Mouse (Mus musculus): ENCODE measurements at regions not wholly inside any gene's neighbourhood (a gene's known extent, or its start where the extent isn't known, plus 50 kb on each side); places are given as distances from the start of the nearest gene placed in this dataset.
A peak's percentile ranks its signal among the peaks of the same experiment; 100 is the strongest.

DNA sequence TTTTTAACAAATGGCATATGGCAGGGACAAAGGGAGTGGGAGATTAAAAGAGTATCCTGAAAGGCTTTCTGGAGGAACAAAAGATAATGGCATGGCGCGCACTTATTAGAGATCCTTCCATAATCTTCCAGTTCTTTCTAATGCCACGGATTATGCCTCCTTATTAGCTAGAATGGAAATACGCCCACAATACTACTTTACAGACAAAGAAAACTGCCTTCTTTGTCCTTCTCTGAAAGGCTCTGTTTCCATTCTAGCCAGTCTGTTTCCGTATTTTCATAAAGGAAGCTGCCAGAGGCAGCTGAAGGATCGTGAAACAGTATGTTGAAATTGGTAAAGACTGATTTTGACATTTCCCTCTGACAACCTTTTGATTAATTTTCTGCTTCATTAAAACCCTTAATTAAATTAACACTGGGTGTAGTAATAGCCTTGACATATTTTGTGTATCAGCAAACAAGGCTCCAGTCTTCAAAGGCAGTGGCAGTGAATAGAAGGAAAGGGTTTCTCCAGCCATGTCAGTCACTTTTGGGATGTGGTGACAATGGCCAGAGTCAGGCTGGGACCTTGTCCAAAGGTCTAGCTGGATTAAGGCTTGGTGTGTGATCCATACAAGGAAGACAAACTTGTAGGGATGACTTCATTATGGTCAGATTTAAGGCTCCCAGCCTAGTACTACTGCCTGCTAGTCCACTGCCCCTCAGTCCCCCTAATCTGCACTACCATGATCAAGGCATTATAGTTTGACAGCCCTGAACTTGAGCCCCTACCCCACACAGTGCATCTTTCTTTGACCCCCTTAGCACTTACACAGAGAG lies 344.4 kb upstream of the Lcorl start:
- no peak overlapping the region for H3K9ac ChIP-seq (replicated peaks; ENCODE audit: low read length)
- no peak for ATAC-seq (ENCODE audit: low FRiP score, low TSS enrichment)
- no peaks in the 10 kb centered on the region for H3K27me3 ChIP-seq (ENCODE audit: insufficient read depth, low read length)
- H3K27ac ChIP-seq (ENCODE audit: low read length) = no peak overlapping the region
- 88% methylated on average over 6 of the region's 6 CpGs for WGBS
- no peaks in the 10 kb centered on the region for H3K36me3 ChIP-seq (ENCODE audit: insufficient read depth, low read length)
- H3K4me2 ChIP-seq (replicated peaks; ENCODE audit: low read depth, low read length) = no peak overlapping the region
- no peaks in the 10 kb centered on the region for H3K9me3 ChIP-seq (ENCODE audit: low read length)
- H3K4me3 ChIP-seq (ENCODE audit: low read length) = no peak overlapping the region
- no peaks in the 10 kb centered on the region for H3K4me1 ChIP-seq (ENCODE audit: insufficient read depth, low read length)

DNA sequence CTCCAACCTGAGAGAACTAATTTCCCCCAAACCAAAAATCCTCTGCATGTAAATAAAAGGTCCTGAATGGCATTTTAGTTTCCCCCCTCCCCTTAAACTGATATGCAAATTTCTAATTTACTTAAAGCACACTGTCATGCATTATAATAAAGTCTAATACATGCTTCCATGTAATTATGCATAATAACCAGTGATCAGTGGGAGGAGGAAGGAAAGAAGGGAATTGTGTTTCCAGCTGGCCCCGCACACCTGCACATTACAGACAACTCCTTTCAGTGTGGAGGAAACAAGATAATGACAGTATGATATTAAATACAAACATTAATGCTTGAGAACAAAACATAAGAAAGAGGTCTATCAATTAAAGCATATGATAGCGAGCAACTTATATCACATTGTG lies 329.5 kb upstream of the Lcorl start:
- WGBS = 94% methylated on average over 2 of the region's 2 CpGs
- no peak overlapping the region for H3K27ac ChIP-seq (ENCODE audit: low read length)
- H3K9ac ChIP-seq (replicated peaks; ENCODE audit: low read length) = no peak overlapping the region
- H3K9me3 ChIP-seq (ENCODE audit: low read length) = 0 out of 2 replicates have a peak, but pooled peaks cover 3% of the 10 kb centered on the region
- no peaks in the 10 kb centered on the region for H3K36me3 ChIP-seq (ENCODE audit: insufficient read depth, low read length)
- no peak overlapping the region for H3K4me3 ChIP-seq (ENCODE audit: low read length)
- no peak overlapping the region for H3K4me2 ChIP-seq (replicated peaks; ENCODE audit: low read depth, low read length)
- no peak for ATAC-seq (ENCODE audit: low FRiP score, low TSS enrichment)
- no peaks in the 10 kb centered on the region for H3K4me1 ChIP-seq (ENCODE audit: insufficient read depth, low read length)
- no peaks in the 10 kb centered on the region for H3K27me3 ChIP-seq (ENCODE audit: insufficient read depth, low read length)

DNA sequence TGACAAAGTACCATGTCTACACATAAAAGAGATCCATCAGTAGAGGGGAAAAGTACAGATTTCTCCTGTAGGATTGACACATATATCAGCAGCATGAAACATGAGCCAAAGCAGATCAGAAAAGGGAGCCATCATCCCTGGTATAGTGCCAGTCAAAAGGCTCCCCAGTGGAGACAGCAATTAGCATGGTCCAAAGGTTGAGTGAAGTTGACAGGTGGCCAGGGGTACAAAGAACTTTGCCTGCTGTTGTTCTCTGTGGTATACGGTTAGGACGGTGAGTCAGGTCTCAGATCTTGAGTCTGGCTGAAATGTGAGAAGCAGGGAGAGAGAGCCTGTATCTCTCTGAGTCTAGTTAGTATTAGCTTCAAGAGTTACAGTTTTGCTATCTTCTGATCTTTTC lies 324.7 kb upstream of the Lcorl start:
- peak; percentile 39; the same call in 1 of the 2 replicates for ATAC-seq (ENCODE audit: low FRiP score, low TSS enrichment)
- WGBS = 32% methylated on average over 2 of the region's 2 CpGs

DNA sequence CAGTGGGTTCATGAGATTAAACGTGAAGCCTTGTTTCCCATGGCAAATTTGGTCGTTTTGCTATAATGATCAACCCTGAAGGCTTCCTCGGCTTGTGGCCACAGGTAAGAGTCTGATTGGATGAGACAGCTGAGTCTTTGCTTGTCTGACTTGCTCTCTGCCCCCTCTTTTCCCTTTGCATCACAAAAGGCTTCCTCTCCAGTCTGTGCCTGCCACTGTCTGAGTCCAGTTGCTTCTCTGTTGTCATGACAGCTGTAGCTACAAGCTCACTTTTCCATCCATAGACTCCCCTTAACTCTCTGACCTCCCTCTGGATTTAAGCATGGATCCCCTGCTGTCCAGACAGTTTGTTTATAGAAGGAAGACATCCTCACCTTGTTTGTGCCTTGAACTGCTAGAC lies 314.9 kb upstream of the Lcorl start:
- Histone ChIP-seq H3K9ac (replicated peaks; ENCODE audit: low read length) (no peak overlapping the region), H3K9me3 (ENCODE audit: low read length) (no peaks in the 10 kb centered on the region), H3K36me3 (ENCODE audit: insufficient read depth, low read length) (no peaks in the 10 kb centered on the region), H3K27me3 (ENCODE audit: insufficient read depth, low read length) (no peaks in the 10 kb centered on the region), H3K4me3 (ENCODE audit: low read length) (no peak overlapping the region), H3K4me1 (ENCODE audit: insufficient read depth, low read length) (no peaks in the 10 kb centered on the region), H3K27ac (ENCODE audit: low read length) (no peak overlapping the region), H3K4me2 (replicated peaks; ENCODE audit: low read depth, low read length) (no peak overlapping the region)
- peak; percentile 31; the same call in 1 of the 2 replicates for ATAC-seq (ENCODE audit: low FRiP score, low TSS enrichment)
- 46% methylated on average over 3 of the region's 3 CpGs for WGBS

More for the DNA sequence above, 324.7 kb upstream of the Lcorl start:
- Histone ChIP-seq H3K4me3 (ENCODE audit: low read length) (no peak overlapping the region), H3K27me3 (ENCODE audit: insufficient read depth, low read length) (no peaks in the 10 kb centered on the region), H3K36me3 (ENCODE audit: insufficient read depth, low read length) (no peaks in the 10 kb centered on the region), H3K4me1 (ENCODE audit: insufficient read depth, low read length) (no peaks in the 10 kb centered on the region), H3K9me3 (ENCODE audit: low read length) (no peaks in the 10 kb centered on the region), H3K27ac (ENCODE audit: low read length) (no peak overlapping the region), H3K4me2 (replicated peaks; ENCODE audit: low read depth, low read length) (no peak overlapping the region), H3K9ac (replicated peaks; ENCODE audit: low read length) (no peak overlapping the region)

DNA sequence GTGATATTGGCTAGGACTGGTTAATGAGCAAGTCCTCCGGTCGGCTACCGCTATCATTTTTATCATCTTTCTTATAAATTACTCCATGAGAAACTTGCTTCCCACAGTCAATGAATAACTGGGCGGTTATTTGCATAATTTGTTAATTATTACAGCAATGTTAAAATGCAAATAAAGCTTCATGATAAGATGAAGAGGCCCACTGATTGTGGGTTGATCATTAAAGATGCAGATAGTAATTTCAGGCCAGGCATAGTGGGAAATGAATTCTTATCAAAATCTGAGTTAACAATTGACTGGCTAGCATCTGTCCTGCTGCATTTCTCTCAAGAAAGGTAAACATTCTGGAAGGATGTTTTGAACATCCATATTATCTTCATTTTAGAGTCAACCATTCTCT lies 303.4 kb upstream of the Lcorl start:
- WGBS = 78% methylated on average over 4 of the region's 4 CpGs
- Histone ChIP-seq H3K4me3 (ENCODE audit: low read length) (no peak overlapping the region), H3K9ac (replicated peaks; ENCODE audit: low read length) (no peak overlapping the region), H3K4me1 (ENCODE audit: insufficient read depth, low read length) (no peaks in the 10 kb centered on the region), H3K9me3 (ENCODE audit: low read length) (no peaks in the 10 kb centered on the region), H3K36me3 (ENCODE audit: insufficient read depth, low read length) (no peaks in the 10 kb centered on the region), H3K27me3 (ENCODE audit: insufficient read depth, low read length) (no peaks in the 10 kb centered on the region), H3K27ac (ENCODE audit: low read length) (no peak overlapping the region), H3K4me2 (replicated peaks; ENCODE audit: low read depth, low read length) (no peak overlapping the region)
- ATAC-seq (ENCODE audit: low FRiP score, low TSS enrichment) = no peak

DNA sequence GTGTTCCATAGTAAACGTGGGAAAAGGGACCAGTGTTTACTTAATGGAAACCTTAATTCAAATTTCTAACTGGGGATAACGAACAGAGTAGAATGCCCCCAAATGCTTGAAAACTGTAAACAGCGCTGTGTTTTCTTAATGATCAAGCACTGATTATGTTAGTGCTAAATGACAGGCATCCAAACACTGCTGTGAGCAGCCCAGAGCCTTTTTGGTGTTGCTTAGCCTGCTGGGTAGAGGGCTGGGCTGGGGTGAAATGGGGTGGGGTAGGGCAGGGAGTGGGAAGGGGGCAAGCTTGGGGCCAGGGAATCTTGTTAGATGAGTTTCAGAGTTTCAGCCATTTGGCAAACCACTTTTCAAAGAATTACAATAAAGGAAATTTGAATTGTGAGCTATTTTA lies 294.6 kb upstream of the Lcorl start:
- H3K4me2 ChIP-seq (replicated peaks; ENCODE audit: low read depth, low read length) = no peak overlapping the region
- ATAC-seq (ENCODE audit: low FRiP score, low TSS enrichment) = no peak
- H3K27me3 ChIP-seq (ENCODE audit: insufficient read depth, low read length) = no peaks in the 10 kb centered on the region
- WGBS = 55% methylated on average over 3 of the region's 3 CpGs
- H3K27ac ChIP-seq (ENCODE audit: low read length) = no peak overlapping the region
- no peak overlapping the region for H3K9ac ChIP-seq (replicated peaks; ENCODE audit: low read length)
- H3K36me3 ChIP-seq (ENCODE audit: insufficient read depth, low read length) = no peaks in the 10 kb centered on the region
- H3K4me3 ChIP-seq (ENCODE audit: low read length) = no peak overlapping the region
- peaks cover 5% of the 10 kb centered on the region; the same call in 1 of the 2 replicates for H3K4me1 ChIP-seq (ENCODE audit: insufficient read depth, low read length)
- no peaks in the 10 kb centered on the region for H3K9me3 ChIP-seq (ENCODE audit: low read length)

DNA sequence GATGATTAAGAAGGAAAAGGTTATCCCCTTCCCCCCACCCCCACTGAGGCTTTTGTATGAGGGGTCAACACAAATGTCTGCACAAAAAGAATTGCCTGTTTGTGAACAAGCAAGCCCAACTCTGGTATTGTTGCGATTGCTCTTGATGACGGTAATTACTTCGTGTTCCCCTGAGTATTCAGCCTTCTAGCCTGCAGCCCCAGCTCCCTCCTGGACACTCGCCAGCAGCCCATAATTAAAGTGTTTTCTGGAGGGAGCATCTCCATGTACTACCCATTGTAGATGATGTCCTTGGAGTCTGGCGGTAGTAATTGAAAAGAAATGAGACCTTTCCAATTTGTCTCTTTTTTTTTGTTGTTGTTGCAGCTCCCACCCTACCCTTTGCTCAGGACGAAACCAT lies 293.4 kb upstream of the Lcorl start:
- no peak overlapping the region for H3K4me2 ChIP-seq (replicated peaks; ENCODE audit: low read depth, low read length)
- no peaks in the 10 kb centered on the region for H3K27me3 ChIP-seq (ENCODE audit: insufficient read depth, low read length)
- WGBS = 44% methylated on average over 6 of the region's 6 CpGs
- no peak overlapping the region for H3K27ac ChIP-seq (ENCODE audit: low read length)
- no peaks in the 10 kb centered on the region for H3K36me3 ChIP-seq (ENCODE audit: insufficient read depth, low read length)
- no peak for ATAC-seq (ENCODE audit: low FRiP score, low TSS enrichment)
- peaks cover 5% of the 10 kb centered on the region; the same call in 1 of the 2 replicates for H3K4me1 ChIP-seq (ENCODE audit: insufficient read depth, low read length)
- no peaks in the 10 kb centered on the region for H3K9me3 ChIP-seq (ENCODE audit: low read length)
- no peak overlapping the region for H3K9ac ChIP-seq (replicated peaks; ENCODE audit: low read length)
- no peak overlapping the region for H3K4me3 ChIP-seq (ENCODE audit: low read length)

DNA sequence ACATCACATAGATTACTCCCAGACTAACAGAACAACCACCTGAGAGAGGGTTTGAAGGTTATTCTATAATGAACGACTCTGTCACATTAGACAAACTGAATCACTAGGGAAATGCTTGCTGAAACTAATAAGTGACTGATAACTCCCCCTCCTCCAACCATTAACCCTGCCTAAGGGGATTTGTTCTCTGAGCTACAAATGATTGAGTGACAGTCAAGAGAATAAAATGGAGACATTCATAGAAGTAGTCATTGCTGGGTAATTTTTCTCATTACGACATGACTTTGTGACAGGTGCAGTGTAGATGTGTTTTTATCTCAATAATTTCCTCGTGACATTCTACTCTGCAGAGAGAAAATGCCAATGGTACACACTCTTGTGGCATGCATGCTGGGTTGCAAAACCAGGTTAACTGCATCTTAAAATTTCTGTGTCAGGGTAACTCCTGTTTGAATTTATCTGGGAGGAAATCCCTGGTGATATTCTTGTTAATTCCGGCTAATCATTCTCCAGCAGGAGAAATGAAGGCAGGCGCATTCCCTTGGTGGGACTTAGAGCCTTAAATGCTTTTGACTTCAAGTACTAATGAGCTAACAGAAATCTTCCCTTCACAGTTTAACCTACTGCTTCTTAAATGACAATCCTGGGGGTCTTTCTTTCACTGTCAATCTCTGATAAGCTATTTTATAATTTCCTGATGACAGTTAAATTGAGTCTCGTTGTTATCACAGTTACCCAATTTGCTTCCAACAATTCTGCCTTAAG lies 292.6 kb upstream of the Lcorl start:
- Histone ChIP-seq H3K27ac (ENCODE audit: low read length) (0 out of 2 replicates have a peak overlapping the region, but pooled peaks have one; percentile 15), H3K4me1 (ENCODE audit: insufficient read depth, low read length) (peaks cover under 1% of the 10 kb centered on the region; the same call in 1 of the 2 replicates), H3K9ac (replicated peaks; ENCODE audit: low read length) (no peak overlapping the region), H3K36me3 (ENCODE audit: insufficient read depth, low read length) (no peaks in the 10 kb centered on the region), H3K27me3 (ENCODE audit: insufficient read depth, low read length) (no peaks in the 10 kb centered on the region), H3K4me3 (ENCODE audit: low read length) (no peak overlapping the region), H3K9me3 (ENCODE audit: low read length) (no peaks in the 10 kb centered on the region), H3K4me2 (replicated peaks; ENCODE audit: low read depth, low read length) (no peak overlapping the region)
- 64% methylated on average over 6 of the region's 6 CpGs for WGBS
- peak; percentile 71; the same call in 1 of the 2 replicates for ATAC-seq (ENCODE audit: low FRiP score, low TSS enrichment)

DNA sequence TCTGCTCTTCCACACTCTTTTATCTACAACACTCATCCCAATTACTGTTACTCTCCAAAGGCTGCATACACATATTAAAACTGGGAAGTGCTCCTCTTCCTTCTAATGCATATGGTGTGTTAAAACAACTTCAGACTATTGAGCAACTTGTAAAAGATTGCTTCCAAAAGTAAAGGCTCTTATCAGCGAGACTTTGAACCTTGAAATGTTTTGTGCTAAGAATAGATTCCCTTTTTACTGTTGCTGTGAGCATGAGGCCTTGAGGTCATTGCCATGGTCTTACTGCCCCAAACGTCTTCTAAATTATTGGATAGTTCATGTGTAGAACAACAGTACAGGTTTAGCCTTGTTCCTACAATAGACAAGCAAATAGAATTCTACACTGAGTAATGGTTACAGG lies 281.6 kb upstream of the Lcorl start:
- 65% methylated on average over 2 of the region's 2 CpGs for WGBS
- no peak overlapping the region for H3K27ac ChIP-seq (ENCODE audit: low read length)
- no peak overlapping the region for H3K9ac ChIP-seq (replicated peaks; ENCODE audit: low read length)
- no peaks in the 10 kb centered on the region for H3K4me1 ChIP-seq (ENCODE audit: insufficient read depth, low read length)
- no peaks in the 10 kb centered on the region for H3K9me3 ChIP-seq (ENCODE audit: low read length)
- H3K4me2 ChIP-seq (replicated peaks; ENCODE audit: low read depth, low read length) = no peak overlapping the region
- H3K27me3 ChIP-seq (ENCODE audit: insufficient read depth, low read length) = no peaks in the 10 kb centered on the region
- no peak for ATAC-seq (ENCODE audit: low FRiP score, low TSS enrichment)
- no peak overlapping the region for H3K4me3 ChIP-seq (ENCODE audit: low read length)
- H3K36me3 ChIP-seq (ENCODE audit: insufficient read depth, low read length) = no peaks in the 10 kb centered on the region

DNA sequence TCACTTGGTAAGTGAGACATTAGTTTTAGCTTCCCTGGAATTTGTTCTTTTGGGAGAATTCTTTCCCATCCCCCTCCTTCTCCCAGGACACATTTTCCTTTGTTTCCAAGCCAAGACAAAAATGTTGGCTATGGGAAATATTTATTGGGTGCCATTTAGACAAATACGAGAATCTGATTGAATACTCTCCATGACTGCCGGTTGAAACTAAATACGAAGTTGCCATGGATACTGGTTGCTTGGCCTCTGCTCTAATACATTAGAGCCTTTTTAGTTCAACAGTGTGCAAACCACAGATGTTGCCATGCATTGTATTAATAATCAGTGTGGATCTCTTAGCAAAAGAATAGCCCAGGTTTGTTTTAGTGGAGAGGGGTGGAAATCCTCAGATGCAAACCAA lies 280.3 kb upstream of the Lcorl start:
- H3K4me1 ChIP-seq (ENCODE audit: insufficient read depth, low read length) = no peaks in the 10 kb centered on the region
- no peaks in the 10 kb centered on the region for H3K27me3 ChIP-seq (ENCODE audit: insufficient read depth, low read length)
- H3K9me3 ChIP-seq (ENCODE audit: low read length) = no peaks in the 10 kb centered on the region
- no peak for ATAC-seq (ENCODE audit: low FRiP score, low TSS enrichment)
- H3K27ac ChIP-seq (ENCODE audit: low read length) = no peak overlapping the region
- no peak overlapping the region for H3K9ac ChIP-seq (replicated peaks; ENCODE audit: low read length)
- H3K4me3 ChIP-seq (ENCODE audit: low read length) = no peak overlapping the region
- WGBS = 69% methylated on average over 3 of the region's 3 CpGs
- H3K36me3 ChIP-seq (ENCODE audit: insufficient read depth, low read length) = no peaks in the 10 kb centered on the region
- H3K4me2 ChIP-seq (replicated peaks; ENCODE audit: low read depth, low read length) = no peak overlapping the region

Data from kidney, embryonic 16.5 days (tissue).